Mouse (Mus musculus): ENCODE data around the gene Arhgef1.

DNA sequence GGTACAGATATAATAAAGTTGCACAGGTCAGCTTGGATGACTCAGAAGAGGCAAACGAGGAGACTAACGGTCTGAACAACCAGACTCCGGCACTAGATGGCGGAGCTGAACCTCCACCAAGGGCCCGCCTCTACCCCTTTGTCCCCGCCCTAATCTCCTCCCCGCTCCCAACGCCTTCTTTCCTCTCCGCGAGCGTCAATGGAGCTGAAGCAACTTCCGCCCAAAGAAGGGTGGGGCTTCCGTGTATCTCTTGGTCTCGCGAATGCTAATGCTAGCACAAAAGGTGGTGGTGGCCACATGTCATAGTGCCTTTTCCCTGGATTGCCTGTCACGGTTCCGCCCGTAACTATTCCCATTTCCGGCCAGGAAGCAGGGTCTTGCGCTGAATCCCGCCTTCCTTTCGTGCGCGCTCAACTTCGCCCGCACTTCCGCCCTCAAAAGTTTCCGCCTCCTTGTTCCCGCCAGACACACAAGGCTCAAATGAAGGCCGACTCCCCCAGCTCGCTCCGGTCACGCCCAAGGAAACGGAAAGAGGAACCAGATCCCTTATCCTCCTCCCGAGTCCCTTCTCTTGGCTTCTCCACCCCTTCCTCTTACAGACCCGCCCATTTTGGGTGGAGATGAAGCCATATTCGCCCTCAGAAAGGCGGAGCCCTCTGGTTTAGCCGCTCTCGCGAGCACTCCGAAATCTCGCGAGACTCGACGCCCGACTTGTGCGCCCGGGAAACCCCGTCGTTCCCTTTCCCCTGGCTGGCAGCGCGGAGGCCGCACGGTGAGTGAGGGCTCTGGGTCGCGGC lies 18.6 kb upstream of the Arhgef1 start, which contains the start of gene Rps19:
- no peak for TF ChIP-seq CTCF (IDR thresholded peaks at IDR 0.05; ENCODE audit: control insufficient read depth, insufficient read depth, insufficient replicate concordance, low read depth, low read length)
- TF ChIP-seq POLR2A (IDR thresholded peaks at IDR 0.05; ENCODE audit: control insufficient read depth, low read depth, low read length), result peak; percentile 88

Data from testis, adult 2 months (tissue).